Mouse (Mus musculus) hindbrain, embryonic 13.5 days (tissue): ENCODE results near the gene Itpka. TPM values are rescaled to one million over a fixed set of nuclear protein-coding genes. Genes with fewer than 3 reads are reported as not detected.

Experiments
- ATAC-seq: fragments of 200-750 bp; cut with Nextera tagmentation; 2 replicates; pipeline ENCODE4 v1.8.0; 2017; ENCODE audit warnings: moderate TSS enrichment; ENCODE audit not compliant: low FRiP score
- H3K27ac ChIP-seq: fragments of 300-500 bp; sonication (generic); 2 replicates; pipeline ENCODE4 v1.5.1; 2015; ENCODE audit warnings: inconsistent platforms, mild to moderate bottlenecking, moderate library complexity
- H3K27me3 ChIP-seq: fragments of 300-500 bp; sonication (generic); 2 replicates; pipeline ENCODE4 v1.6.1; 2015; ENCODE audit warnings: mild to moderate bottlenecking, inconsistent platforms
- H3K36me3 ChIP-seq: fragments of 300-500 bp; sonication (generic); 2 replicates; pipeline ENCODE4 v1.6.1; 2015; ENCODE audit warnings: mild to moderate bottlenecking, inconsistent platforms
- H3K4me1 ChIP-seq: fragments of 300-500 bp; sonication (generic); replicated peaks from 2 replicates; pipeline ENCODE4 v1.6.1; 2015; ENCODE audit warnings: inconsistent platforms
- H3K4me2 ChIP-seq: fragments of 300-500 bp; sonication (generic); 2 replicates; pipeline ENCODE4 v1.6.1; 2015; ENCODE audit warnings: inconsistent platforms, mild to moderate bottlenecking, moderate library complexity
- H3K4me3 ChIP-seq: fragments of 300-500 bp; sonication (generic); 2 replicates; pipeline ENCODE4 v1.5.1; 2015; ENCODE audit warnings: mild to moderate bottlenecking, inconsistent platforms
- H3K9ac ChIP-seq: fragments of 300-500 bp; sonication (generic); 2 replicates; pipeline ENCODE4 v1.6.1; 2015; ENCODE audit warnings: mild to moderate bottlenecking, inconsistent platforms
- H3K9me3 ChIP-seq: fragments of 300-500 bp; sonication (generic); 2 replicates; pipeline ENCODE4 v1.6.1; 2016; ENCODE audit warnings: inconsistent platforms
- WGBS: fragments of 180-500 bp; shearing (Covaris S2); methylation state at CpG from one replicate; pipeline ENCODE4 v1.1.7; 2015; 5-methylcytosine and 5-hydroxymethylcytosine counted together
- polyA plus RNA-seq: library from polyadenylated mRNA; unstranded; fragments of >200 nt; fragmentation: Nextera tagmentation; extraction: Ambion mirVana; gene quantifications from 2 replicates; pipeline ENCODE4 v1.2.1, GENCODE M21; 2015

Gene Itpka
- polyA plus RNA-seq, 1 experiment from 2014 or later, result 0.21 TPM

DNA sequence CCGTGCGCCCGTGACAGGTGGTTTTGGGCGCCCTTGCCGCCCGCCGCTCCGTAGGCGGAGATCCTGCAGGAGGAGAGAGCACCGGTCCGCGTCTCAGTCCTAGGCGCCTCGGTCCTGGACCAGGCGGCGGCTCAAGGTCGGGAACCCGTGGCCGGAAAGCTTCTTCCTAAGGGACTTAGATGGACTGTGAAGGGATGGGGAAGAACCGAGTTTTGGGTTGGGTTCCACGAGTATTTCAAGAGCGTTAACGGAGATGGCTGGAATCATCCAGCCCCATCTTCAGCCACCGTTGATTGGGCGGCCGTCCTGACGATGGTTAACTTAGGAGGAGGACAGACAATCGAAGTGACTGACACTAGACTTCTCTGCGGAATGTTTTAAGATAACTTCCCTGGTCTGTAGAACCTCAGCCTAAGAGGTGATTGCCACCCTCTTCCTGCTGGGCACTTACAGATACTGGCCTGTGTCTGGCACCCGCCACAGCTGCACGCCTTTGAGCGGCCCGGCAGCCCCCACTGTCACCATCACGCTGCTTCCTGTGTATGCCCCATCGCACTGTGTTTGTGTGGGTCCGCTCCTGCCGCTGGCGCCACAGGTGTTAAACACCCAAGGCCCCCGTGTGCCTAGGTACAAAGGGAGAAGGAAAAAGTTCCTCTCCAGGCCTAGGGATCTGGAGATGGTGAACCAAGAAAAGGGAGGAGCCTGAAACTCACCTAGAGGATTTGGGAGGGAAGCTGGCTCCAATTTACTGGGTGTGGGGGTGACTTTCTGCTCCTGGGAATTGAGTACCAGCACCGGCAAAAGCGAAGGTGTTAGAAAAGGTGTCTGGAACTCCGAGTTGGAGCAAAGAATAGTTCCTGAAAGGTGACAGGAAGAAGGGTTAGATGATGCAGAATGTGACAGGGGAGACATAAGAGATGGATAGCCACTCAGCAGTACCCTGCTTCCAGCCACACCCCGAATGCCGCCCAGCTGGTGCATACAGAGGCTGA, 17.0 kb downstream of the Itpka start:
- H3K9me3 ChIP-seq, result no peaks in the 10 kb centered on the region
- peaks cover 18% of the 10 kb centered on the region for H3K4me1 ChIP-seq
- 6% methylated on average over 44 of the region's 44 CpGs for WGBS
- H3K4me3 ChIP-seq, result peak overlapping the region; percentile 65
- H3K27ac ChIP-seq, result no peak overlapping the region
- no peak for ATAC-seq
- peaks cover 11% of the 10 kb centered on the region for H3K36me3 ChIP-seq
- peak overlapping the region; percentile 100 for H3K4me2 ChIP-seq
- peaks cover 77% of the 10 kb centered on the region for H3K27me3 ChIP-seq
- H3K9ac ChIP-seq, result peak overlapping the region; percentile 76; the same call in 1 of the 2 replicates

DNA sequence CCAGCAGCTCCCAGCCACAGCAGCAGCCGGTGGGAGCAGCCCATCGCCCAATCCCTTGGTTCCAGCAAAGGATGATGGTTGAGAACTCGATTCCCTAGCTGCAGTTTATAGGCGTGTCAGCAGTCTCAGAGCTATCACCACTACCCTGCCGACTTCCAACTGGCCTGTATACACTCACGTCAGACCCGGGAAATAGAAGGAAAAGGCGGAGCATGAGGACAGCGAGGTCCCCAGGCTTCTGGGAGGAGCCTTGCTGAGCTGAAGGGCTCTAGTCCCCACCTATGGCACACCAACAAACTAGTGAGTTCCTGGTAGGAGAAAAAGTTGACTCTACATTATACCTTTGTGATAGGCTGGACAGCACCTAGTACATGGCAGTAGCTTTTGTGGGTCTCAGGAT, 18.1 kb downstream of the Itpka start, which contains the start of gene Ltk:
Gene Ltk (minus strand): TSS at position 181 of the 400 bp plus-strand sequence.
- Histone ChIP-seq H3K27me3 (peaks cover 67% of the 10 kb centered on the region), H3K4me2 (peak within 1 kb of the TSS; percentile 100; the same call in 1 of the 2 replicates), H3K4me3 (peak within 1 kb of the TSS; percentile 65; the same call in 1 of the 2 replicates), H3K27ac (no peak within 1 kb of the TSS), H3K36me3 (peaks cover 20% of the 10 kb centered on the region), H3K4me1 (peaks cover 18% of the 10 kb centered on the region), H3K9ac (no peak within 1 kb of the TSS), H3K9me3 (no peaks in the 10 kb centered on the region)
- no peak for ATAC-seq
- WGBS, result 16% methylated on average over 9 of the region's 9 CpGs

DNA sequence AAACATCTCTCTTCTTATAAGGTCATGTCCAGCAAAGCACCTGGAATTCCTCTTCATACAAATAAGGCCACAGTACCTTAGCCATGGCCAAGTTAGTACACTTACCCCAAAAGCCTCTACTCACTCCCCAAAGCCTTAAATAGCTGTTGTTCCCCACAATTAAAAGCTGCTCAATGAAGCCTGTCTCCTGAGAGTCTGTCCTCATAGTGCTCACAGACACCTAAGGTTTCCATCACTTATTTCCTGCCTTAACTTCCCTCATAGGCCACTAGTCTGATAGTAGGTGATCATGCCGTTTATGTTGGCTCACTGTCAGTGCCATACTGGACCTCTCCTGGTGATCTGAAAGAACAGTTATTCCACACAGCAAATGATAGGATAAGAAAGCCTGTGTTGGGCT, 20.1 kb downstream of the Itpka start:
- peaks cover 49% of the 10 kb centered on the region for H3K27me3 ChIP-seq
- ATAC-seq, result no peak
- H3K9ac ChIP-seq, result no peak overlapping the region
- no peak overlapping the region for H3K4me2 ChIP-seq
- WGBS, result 77% methylated on average over 1 of the region's 1 CpGs
- no peaks in the 10 kb centered on the region for H3K9me3 ChIP-seq
- H3K36me3 ChIP-seq, result peaks cover 36% of the 10 kb centered on the region
- H3K27ac ChIP-seq, result no peak overlapping the region
- H3K4me1 ChIP-seq, result peaks cover 18% of the 10 kb centered on the region
- no peak overlapping the region for H3K4me3 ChIP-seq

DNA sequence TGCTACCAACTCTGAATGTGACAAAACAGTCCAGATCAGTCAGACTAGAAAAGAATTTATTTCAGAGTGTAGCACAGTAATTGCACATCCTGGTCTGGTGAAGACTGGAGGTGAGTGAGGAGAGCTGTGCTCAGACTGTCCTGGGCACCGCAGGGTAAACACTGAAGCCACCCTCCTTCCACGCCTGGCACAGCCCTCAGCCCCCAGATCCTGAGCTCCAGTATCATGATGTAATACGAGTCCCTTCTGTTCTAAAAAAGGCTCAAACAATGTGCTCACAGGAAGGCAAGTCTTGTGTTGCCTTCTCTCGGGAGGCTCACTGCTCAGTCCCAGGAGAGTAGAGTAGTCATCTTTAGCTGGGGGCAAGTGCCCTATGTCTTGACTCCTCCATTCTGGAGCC, 21.8 kb downstream of the Itpka start:
- H3K36me3 ChIP-seq, result peaks cover 48% of the 10 kb centered on the region
- H3K9me3 ChIP-seq, result no peaks in the 10 kb centered on the region
- H3K4me2 ChIP-seq, result no peak overlapping the region
- peaks cover 33% of the 10 kb centered on the region for H3K27me3 ChIP-seq
- H3K4me3 ChIP-seq, result no peak overlapping the region
- WGBS, result 81% methylated on average over 4 of the region's 4 CpGs
- no peak overlapping the region for H3K27ac ChIP-seq
- H3K9ac ChIP-seq, result no peak overlapping the region
- ATAC-seq, result no peak
- H3K4me1 ChIP-seq, result peaks cover 3% of the 10 kb centered on the region; the same call in 1 of the 2 replicates

DNA sequence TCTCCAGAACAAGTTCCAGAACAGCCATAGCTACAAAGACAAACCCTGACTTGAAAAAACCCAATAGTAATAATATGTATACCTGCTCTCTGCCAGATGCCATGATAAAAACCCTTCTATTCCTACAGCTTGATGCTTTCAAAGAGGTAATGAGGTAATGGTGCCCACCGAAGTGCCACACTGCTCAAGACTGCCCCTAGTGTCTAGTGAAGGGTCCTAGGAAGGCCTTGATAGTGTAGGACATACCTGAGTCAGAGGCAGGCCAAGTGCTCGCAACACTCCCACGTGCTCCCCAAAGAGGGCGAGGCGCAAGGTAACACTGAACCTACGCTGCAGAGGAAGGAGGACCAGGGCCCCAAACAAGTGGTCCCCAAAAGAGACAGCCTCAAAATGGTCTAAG, 25.1 kb downstream of the Itpka start:
- no peak for ATAC-seq
- Histone ChIP-seq H3K27me3 (peaks cover 2% of the 10 kb centered on the region; the same call in 1 of the 2 replicates), H3K9me3 (no peaks in the 10 kb centered on the region), H3K9ac (no peak overlapping the region), H3K4me1 (no peaks in the 10 kb centered on the region), H3K36me3 (peaks cover 81% of the 10 kb centered on the region), H3K27ac (no peak overlapping the region), H3K4me2 (no peak overlapping the region), H3K4me3 (no peak overlapping the region)
- WGBS, result 94% methylated on average over 6 of the region's 6 CpGs

GRCm38 (mm10) chr2:119787206-119787883, 45.2 kb downstream of the Itpka start, which contains the start of gene Rpap1:
TSS of gene Rpap1 (minus strand) at chr2:119787537.
- Histone ChIP-seq H3K36me3 (peaks cover 12% of the 10 kb centered on the region), H3K4me3 (peak within 1 kb of the TSS; percentile 65), H3K9ac (peak within 1 kb of the TSS; percentile 73), H3K4me2 (peak within 1 kb of the TSS; percentile 63), H3K27ac (peak within 1 kb of the TSS; percentile 87), H3K9me3 (no peaks in the 10 kb centered on the region), H3K4me1 (peaks cover 13% of the 10 kb centered on the region), H3K27me3 (no peaks in the 10 kb centered on the region)
- peak; percentile 98 for ATAC-seq
- WGBS, result under 1% methylated on average over 44 of the region's 44 CpGs

DNA sequence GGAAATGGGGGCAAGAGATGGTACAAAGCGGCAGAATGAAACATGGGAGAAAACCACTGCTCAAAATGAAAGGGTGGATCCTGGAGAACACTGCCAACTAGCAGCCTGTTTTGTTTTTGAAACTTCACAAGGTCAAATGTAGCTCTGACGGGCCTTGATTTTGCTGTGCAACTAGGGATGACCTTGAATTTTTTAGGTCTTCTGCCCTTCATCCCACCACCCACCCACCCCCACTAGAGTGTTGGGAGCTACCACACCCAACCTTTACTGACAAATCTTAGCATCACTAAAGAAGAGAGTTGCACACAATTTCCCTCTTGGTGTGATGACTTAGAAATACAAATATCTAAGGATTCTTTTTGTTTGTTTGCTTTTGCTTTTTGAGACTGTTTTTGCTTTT, 47.9 kb downstream of the Itpka start:
- Histone ChIP-seq H3K9ac (no peak overlapping the region), H3K27ac (no peak overlapping the region), H3K9me3 (no peaks in the 10 kb centered on the region), H3K27me3 (peaks cover 6% of the 10 kb centered on the region; the same call in 1 of the 2 replicates), H3K4me1 (peaks cover 13% of the 10 kb centered on the region), H3K4me2 (no peak overlapping the region), H3K4me3 (no peak overlapping the region), H3K36me3 (no peaks in the 10 kb centered on the region)
- no peak for ATAC-seq
- 94% methylated on average over 2 of the region's 2 CpGs for WGBS

GRCm38 (mm10) chr2:119797279-119797783, 55.2 kb downstream of the Itpka start, which contains the start of gene Tyro3:
TSS of gene Tyro3 (plus strand) at chr2:119797733.
- Histone ChIP-seq H3K27me3 (peaks cover 40% of the 10 kb centered on the region), H3K4me1 (peaks cover 35% of the 10 kb centered on the region), H3K36me3 (no peaks in the 10 kb centered on the region), H3K4me3 (0 out of 2 replicates have a peak within 1 kb of the TSS, but pooled peaks have one; percentile 7), H3K27ac (no peak within 1 kb of the TSS), H3K4me2 (0 out of 2 replicates have a peak within 1 kb of the TSS, but pooled peaks have one; percentile 96), H3K9me3 (no peaks in the 10 kb centered on the region), H3K9ac (no peak within 1 kb of the TSS)
- ATAC-seq, result no peak
- 66% methylated on average over 5 of the region's 5 CpGs for WGBS

GRCm38 (mm10) chr2:119798246-119798927, 56.2 kb downstream of the Itpka start:
- Histone ChIP-seq H3K27me3 (peaks cover 43% of the 10 kb centered on the region), H3K27ac (no peak overlapping the region), H3K4me1 (peaks cover 45% of the 10 kb centered on the region), H3K9ac (no peak overlapping the region), H3K4me2 (peak overlapping the region; percentile 96; the same call in 1 of the 2 replicates), H3K4me3 (peak overlapping the region; percentile 80), H3K9me3 (no peaks in the 10 kb centered on the region), H3K36me3 (no peaks in the 10 kb centered on the region)
- no peak for ATAC-seq
- 9% methylated on average over 13 of the region's 13 CpGs for WGBS

DNA sequence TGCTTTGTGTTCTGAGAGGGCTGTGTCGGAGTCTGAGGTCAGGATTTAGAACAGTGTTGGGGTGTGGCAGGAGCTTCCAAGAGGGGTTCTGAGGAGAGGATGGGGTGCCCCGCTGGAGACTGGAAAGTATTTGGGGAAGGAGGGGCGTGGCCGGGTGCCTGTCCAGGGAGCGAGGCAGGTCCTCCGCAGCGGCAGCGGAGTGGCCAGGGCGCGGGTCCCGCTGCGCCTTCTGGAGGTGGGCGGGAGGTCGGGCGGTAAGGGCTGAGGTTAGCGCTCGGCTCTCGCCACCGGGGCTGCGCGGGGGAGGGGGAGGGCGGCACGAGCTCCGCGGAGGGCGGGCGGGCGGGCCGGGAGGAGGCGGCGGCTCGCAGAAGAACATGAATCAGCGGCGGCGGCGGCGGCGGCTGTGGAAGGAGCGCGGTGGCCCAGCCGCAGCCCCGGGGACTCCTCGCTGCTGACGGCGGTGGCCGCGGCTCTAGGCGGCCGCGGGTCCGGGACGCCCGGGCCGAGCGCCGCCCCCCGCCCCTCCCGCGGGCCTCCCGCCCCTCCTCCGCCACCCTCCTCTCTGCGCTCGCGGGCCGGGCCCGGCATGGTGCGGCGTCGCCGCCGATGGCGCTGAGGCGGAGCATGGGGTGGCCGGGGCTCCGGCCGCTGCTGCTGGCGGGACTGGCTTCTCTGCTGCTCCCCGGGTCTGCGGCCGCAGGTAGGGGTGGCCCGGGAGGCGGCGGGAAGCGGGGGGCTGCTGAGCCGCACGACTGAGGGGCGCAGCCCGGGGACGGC, 57.2 kb downstream of the Itpka start:
- Histone ChIP-seq H3K36me3 (no peaks in the 10 kb centered on the region), H3K9me3 (no peaks in the 10 kb centered on the region), H3K4me1 (peaks cover 55% of the 10 kb centered on the region), H3K9ac (peak overlapping the region; percentile 93), H3K27me3 (peaks cover 44% of the 10 kb centered on the region), H3K27ac (peak overlapping the region; percentile 52), H3K4me2 (peak overlapping the region; percentile 96), H3K4me3 (peak overlapping the region; percentile 80)
- under 1% methylated on average over 35 of the region's 89 CpGs for WGBS
- peak; percentile 65 for ATAC-seq
